Comparison of ENCODE assay signal across 20 mouse cellular contexts in genomic region chr5:84408370-84408769, GRCm38 (mm10). TPM values are rescaled to one million over a fixed set of nuclear protein-coding genes. Genes with fewer than 3 reads are reported as not detected.
A peak's percentile ranks its signal among the peaks of the same experiment; 100 is the strongest.
DNase-seq lines count a peak whose midpoint lies in the region; ATAC-seq lines count a peak whose summit lies in the region.
"Had no signal": no experiment of that assay in that cellular context is flagged by ENCODE, and none has a peak within 500 bp of the region (broad histone marks: within the 10 kb centered on the region; RNA-seq: fewer than 3 reads in every experiment).

No protein-coding gene starts in this region.

- ATAC-seq in hindbrain, embryonic 16.5 days = peak; percentile 48; the same call in 1 of the 2 replicates
- ATAC-seq in hindbrain, embryonic 12.5 days (ENCODE audit: low FRiP score) = no peak
- no peak for ATAC-seq in liver, embryonic 12.5 days

- H3K4me2 ChIP-seq in hindbrain, embryonic 16.5 days (ENCODE audit: low read length) = no peak overlapping the region
- H3K4me2 ChIP-seq in hindbrain, embryonic 12.5 days (replicated peaks) = no peak overlapping the region
- H3K4me2 ChIP-seq in liver, embryonic 12.5 days = no peak overlapping the region
- H3K4me2 ChIP-seq: embryonic facial prominence, embryonic 15.5 days; heart, embryonic 13.5 days; liver, embryonic 13.5 days; lung, embryonic 15.5 days had no signal

- H3K4me1 ChIP-seq in hindbrain, embryonic 16.5 days (ENCODE audit: control insufficient read depth, insufficient read depth, low read depth, low read length) = no peaks in the 10 kb centered on the region
- H3K4me1 ChIP-seq in hindbrain, embryonic 12.5 days = no peaks in the 10 kb centered on the region
- H3K4me1 ChIP-seq in liver, embryonic 12.5 days = no peaks in the 10 kb centered on the region
- H3K4me1 ChIP-seq: embryonic facial prominence, embryonic 15.5 days; heart, embryonic 13.5 days; liver, embryonic 13.5 days; lung, embryonic 15.5 days had no signal

- no peak overlapping the region for H3K9ac ChIP-seq in hindbrain, embryonic 16.5 days (ENCODE audit: low read depth, low read length)
- H3K9ac ChIP-seq in hindbrain, embryonic 12.5 days = no peak overlapping the region
- H3K9ac ChIP-seq in liver, embryonic 12.5 days = no peak overlapping the region
- H3K9ac ChIP-seq: embryonic facial prominence, embryonic 15.5 days; heart, embryonic 13.5 days; liver, embryonic 13.5 days; lung, embryonic 15.5 days had no signal

- no peaks in the 10 kb centered on the region for H3K27me3 ChIP-seq in hindbrain, embryonic 16.5 days (replicated peaks; ENCODE audit: control insufficient read depth, insufficient read depth, low read length)
- no peaks in the 10 kb centered on the region for H3K27me3 ChIP-seq in hindbrain, embryonic 12.5 days
- no peaks in the 10 kb centered on the region for H3K27me3 ChIP-seq in liver, embryonic 12.5 days (replicated peaks)
- H3K27me3 ChIP-seq: embryonic facial prominence, embryonic 15.5 days; heart, embryonic 13.5 days; liver, embryonic 13.5 days; lung, embryonic 15.5 days had no signal

- WGBS in hindbrain, embryonic 16.5 days = 61% methylated on average over 2 of the region's 2 CpGs
- WGBS in hindbrain, embryonic 12.5 days = 48% methylated on average over 2 of the region's 2 CpGs
- 36% methylated on average over 2 of the region's 2 CpGs for WGBS in liver, embryonic 12.5 days (ENCODE audit: insufficient replicate concordance)

- no peaks in the 10 kb centered on the region for H3K9me3 ChIP-seq in hindbrain, embryonic 16.5 days (ENCODE audit: control insufficient read depth, low read length)
- H3K9me3 ChIP-seq in hindbrain, embryonic 12.5 days (replicated peaks) = no peaks in the 10 kb centered on the region
- no peaks in the 10 kb centered on the region for H3K9me3 ChIP-seq in liver, embryonic 12.5 days (replicated peaks)
- H3K9me3 ChIP-seq: embryonic facial prominence, embryonic 15.5 days; forebrain, embryonic 10.5 days; G1E; heart, embryonic 13.5 days; liver, embryonic 13.5 days; lung, embryonic 15.5 days had no signal

- no peak overlapping the region for H3K27ac ChIP-seq in hindbrain, embryonic 16.5 days (ENCODE audit: low read depth, low read length)
- no peak overlapping the region for H3K27ac ChIP-seq in hindbrain, embryonic 12.5 days
- H3K27ac ChIP-seq in liver, embryonic 12.5 days = no peak overlapping the region
- H3K27ac ChIP-seq: embryonic facial prominence, embryonic 15.5 days; forebrain, embryonic 10.5 days; gastrocnemius, adult 2 months; heart, embryonic 13.5 days; liver, embryonic 13.5 days; lung, embryonic 15.5 days had no signal

- H3K4me3 ChIP-seq in hindbrain, embryonic 16.5 days (ENCODE audit: low read length) = no peak overlapping the region
- no peak overlapping the region for H3K4me3 ChIP-seq in hindbrain, embryonic 12.5 days
- H3K4me3 ChIP-seq in liver, embryonic 12.5 days = no peak overlapping the region
- H3K4me3 ChIP-seq: embryonic facial prominence, embryonic 15.5 days; forebrain, embryonic 10.5 days; gastrocnemius, adult 2 months; heart, embryonic 13.5 days; liver, embryonic 13.5 days; lung, embryonic 15.5 days had no signal

- DNase-seq in R1 (ENCODE audit: low read depth, low spot score) = peak; percentile 3
- DNase-seq in cerebellum, adult 11-12 months = peak; percentile 59
- peak; percentile 89 to 90 for DNase-seq in cerebellum, postnatal 25 days
- DNase-seq in kidney, adult 11 months = no peak
- DNase-seq: adrenal gland, adult 8-10 months; embryo, embryonic 11 days; gastrocnemius, adult 2 months; heart, adult 11 months; heart, postnatal 36 days; liver, embryonic 13.5 days; midbrain, embryonic 14.5 days had no signal

- no peaks in the 10 kb centered on the region for H3K36me3 ChIP-seq in hindbrain, embryonic 16.5 days (ENCODE audit: control insufficient read depth, insufficient read depth, low read length)
- no peaks in the 10 kb centered on the region for H3K36me3 ChIP-seq in hindbrain, embryonic 12.5 days
- H3K36me3 ChIP-seq in liver, embryonic 12.5 days = no peaks in the 10 kb centered on the region
- H3K36me3 ChIP-seq: embryonic facial prominence, embryonic 15.5 days; forebrain, embryonic 10.5 days; G1E; heart, embryonic 13.5 days; liver, embryonic 13.5 days; lung, embryonic 15.5 days had no signal

RNA-seq across cellular contexts. Expression of gene Epha5, which starts 8.8 kb away (rescaled TPM):
- 71.8 and 72.7 TPM in 2 replicates for polyA plus RNA-seq in hindbrain, embryonic 16.5 days (2015; fragmentation: Nextera tagmentation; extraction: Ambion mirVana)
- 49.1 and 55.8 TPM in 2 replicates for polyA plus RNA-seq in hindbrain, embryonic 12.5 days (2016; fragmentation: Nextera tagmentation; extraction: Ambion mirVana)
- 0.08 TPM in 1 of 2 replicates, not detected in the other for polyA plus RNA-seq in liver, embryonic 12.5 days (2016; fragmentation: Nextera tagmentation; extraction: Ambion mirVana)
- polyA plus RNA-seq: C2C12, G1E had no signal

Comparison
In these comparisons a context has a peak if more than half of its experiments do, and no peak if none do; other contexts are left out.
1. RNA of gene Epha5, which starts 8.8 kb away (polyA plus RNA-seq): 71.8 to 72.7 TPM in hindbrain, embryonic 16.5 days and 49.1 to 55.8 TPM in hindbrain, embryonic 12.5 days; 0.08 TPM in liver, embryonic 12.5 days; every median in the first group is over 10 times any median in the second.